Mouse (Mus musculus) embryonic facial prominence, embryonic 10.5 days (tissue): ENCODE results near the gene Adcy6. TPM values are rescaled to one million over a fixed set of nuclear protein-coding genes. Genes with fewer than 3 reads are reported as not detected.

Source experiments
- DNase-seq: peaks from one replicate; pipeline ENCODE4 v3.0.0-alpha.2; 2017; ENCODE audit warnings: low spot score
- H3K27ac ChIP-seq: fragments of 300-500 bp; sonication (generic); replicated peaks from 2 replicates; pipeline ENCODE4 v1.5.1; 2016; ENCODE audit warnings: mild to moderate bottlenecking
- H3K27me3 ChIP-seq: fragments of 300-500 bp; sonication (generic); replicated peaks from 2 replicates; pipeline ENCODE4 v1.6.1; 2016; ENCODE audit warnings: low read depth, mild to moderate bottlenecking; ENCODE audit not compliant: poor library complexity, severe bottlenecking
- H3K36me3 ChIP-seq: fragments of 300-500 bp; sonication (generic); replicated peaks from 2 replicates; pipeline ENCODE4 v1.6.1; 2016; ENCODE audit warnings: mild to moderate bottlenecking, moderate library complexity
- H3K4me1 ChIP-seq: fragments of 300-500 bp; sonication (generic); 2 replicates; pipeline ENCODE4 v1.6.1; 2016
- H3K4me3 ChIP-seq: fragments of 300-500 bp; sonication (generic); 2 replicates; pipeline ENCODE4 v1.5.1; 2016; ENCODE audit warnings: mild to moderate bottlenecking, moderate library complexity
- H3K9me3 ChIP-seq: fragments of 300-500 bp; sonication (generic); 2 replicates; pipeline ENCODE4 v1.6.1; 2016; ENCODE audit warnings: mild to moderate bottlenecking
- WGBS: fragments of 180-500 bp; shearing (Covaris S2); methylation state at CpG from one replicate; pipeline ENCODE4 v1.1.7; 2016; 5-methylcytosine and 5-hydroxymethylcytosine counted together
- polyA plus RNA-seq: library from polyadenylated mRNA; unstranded; fragments of >200 nt; fragmentation: Nextera tagmentation; extraction: Ambion mirVana; gene quantifications from 2 replicates; pipeline ENCODE4 v1.2.1, GENCODE M21; 2016

Gene Adcy6
- polyA plus RNA-seq, 1 experiment from 2014 or later, result 11.6 TPM

DNA sequence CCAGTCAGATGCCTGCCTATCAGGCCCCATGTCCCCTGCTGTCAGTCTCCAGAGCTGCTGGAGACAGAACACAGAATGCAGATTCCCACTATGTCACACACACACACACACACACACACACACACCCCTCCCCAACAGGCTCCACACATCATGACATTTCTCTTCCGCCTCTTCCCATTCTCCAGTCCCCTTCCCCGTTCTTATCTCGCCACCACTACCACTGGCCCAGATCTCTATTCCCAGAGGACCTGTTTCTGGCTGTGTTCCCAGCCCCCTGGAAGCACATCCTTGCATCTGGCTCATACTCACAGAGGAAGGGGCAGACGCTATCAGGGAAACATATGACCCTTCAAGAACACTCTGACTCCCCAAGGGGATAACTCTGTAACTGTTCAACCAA, 2.3 kb downstream of the Adcy6 start:
- H3K27me3 ChIP-seq, result 0 out of 2 replicates have a peak, but pooled peaks cover 9% of the 10 kb centered on the region
- no peak for DNase-seq
- peaks cover 39% of the 10 kb centered on the region for H3K36me3 ChIP-seq
- no peaks in the 10 kb centered on the region for H3K9me3 ChIP-seq
- peak overlapping the region; percentile 98 for H3K27ac ChIP-seq
- WGBS, result 43% methylated on average over 4 of the region's 4 CpGs
- H3K4me3 ChIP-seq, result peak overlapping the region; percentile 77
- H3K4me1 ChIP-seq, result peaks cover 62% of the 10 kb centered on the region

DNA sequence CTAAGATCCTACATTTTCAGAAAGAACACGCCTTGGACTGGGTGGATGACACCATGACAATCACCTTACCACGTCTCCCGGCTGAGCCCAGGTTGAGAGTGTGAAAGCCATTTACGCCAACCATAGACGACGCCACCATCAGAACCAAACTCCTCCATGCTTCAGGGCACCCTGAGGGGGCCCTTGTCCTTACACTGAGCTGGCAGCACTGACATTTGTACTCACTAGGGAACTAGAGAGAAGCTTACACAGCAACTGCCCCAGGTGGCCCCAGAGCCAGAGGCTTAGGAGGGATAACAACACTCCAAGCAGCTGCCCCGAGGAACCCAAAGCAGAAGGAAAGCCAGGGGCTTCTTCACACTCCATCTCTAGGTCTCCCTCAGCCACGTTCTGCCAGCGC, 3.1 kb downstream of the Adcy6 start:
- peaks cover 47% of the 10 kb centered on the region for H3K36me3 ChIP-seq
- DNase-seq, result no peak
- no peaks in the 10 kb centered on the region for H3K9me3 ChIP-seq
- H3K4me3 ChIP-seq, result no peak overlapping the region
- H3K27me3 ChIP-seq, result 0 out of 2 replicates have a peak, but pooled peaks cover 9% of the 10 kb centered on the region
- peaks cover 69% of the 10 kb centered on the region for H3K4me1 ChIP-seq
- WGBS, result 64% methylated on average over 9 of the region's 9 CpGs
- no peak overlapping the region for H3K27ac ChIP-seq

DNA sequence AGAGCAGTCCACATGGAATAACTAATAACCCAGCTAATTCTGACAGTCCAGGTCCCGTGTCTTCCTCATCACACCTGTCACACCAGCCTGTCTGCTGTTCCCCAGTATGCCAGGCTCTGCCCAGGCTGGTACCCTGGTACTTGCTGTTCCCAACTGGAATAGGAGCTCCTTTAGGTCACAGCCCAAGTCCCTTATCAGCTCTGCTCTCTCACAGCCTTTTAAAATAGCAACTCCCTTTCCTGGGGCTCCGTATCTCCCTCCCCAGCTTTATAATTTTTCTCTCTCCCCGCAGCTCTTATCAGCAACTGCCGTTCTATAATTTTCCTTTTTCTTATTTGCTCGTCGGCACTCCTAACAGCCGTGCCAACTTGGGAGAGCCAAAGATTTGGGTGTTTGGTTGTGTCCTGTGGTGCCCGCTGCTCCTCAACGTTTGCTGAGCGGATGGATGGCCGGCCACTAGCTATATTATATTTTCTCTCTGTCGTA, 3.8 kb downstream of the Adcy6 start:
- Histone ChIP-seq H3K4me3 (no peak overlapping the region), H3K9me3 (no peaks in the 10 kb centered on the region), H3K27ac (no peak overlapping the region), H3K27me3 (0 out of 2 replicates have a peak, but pooled peaks cover 7% of the 10 kb centered on the region), H3K36me3 (peaks cover 53% of the 10 kb centered on the region), H3K4me1 (peaks cover 69% of the 10 kb centered on the region)
- WGBS, result 92% methylated on average over 12 of the region's 12 CpGs
- no peak for DNase-seq

GRCm38 (mm10) chr15:98604041-98604575, 5.8 kb downstream of the Adcy6 start:
- no peak for DNase-seq
- Histone ChIP-seq H3K4me1 (peaks cover 57% of the 10 kb centered on the region), H3K27ac (no peak overlapping the region), H3K9me3 (no peaks in the 10 kb centered on the region), H3K27me3 (no peaks in the 10 kb centered on the region), H3K4me3 (no peak overlapping the region), H3K36me3 (peaks cover 73% of the 10 kb centered on the region)
- WGBS, result 94% methylated on average over 24 of the region's 24 CpGs

DNA sequence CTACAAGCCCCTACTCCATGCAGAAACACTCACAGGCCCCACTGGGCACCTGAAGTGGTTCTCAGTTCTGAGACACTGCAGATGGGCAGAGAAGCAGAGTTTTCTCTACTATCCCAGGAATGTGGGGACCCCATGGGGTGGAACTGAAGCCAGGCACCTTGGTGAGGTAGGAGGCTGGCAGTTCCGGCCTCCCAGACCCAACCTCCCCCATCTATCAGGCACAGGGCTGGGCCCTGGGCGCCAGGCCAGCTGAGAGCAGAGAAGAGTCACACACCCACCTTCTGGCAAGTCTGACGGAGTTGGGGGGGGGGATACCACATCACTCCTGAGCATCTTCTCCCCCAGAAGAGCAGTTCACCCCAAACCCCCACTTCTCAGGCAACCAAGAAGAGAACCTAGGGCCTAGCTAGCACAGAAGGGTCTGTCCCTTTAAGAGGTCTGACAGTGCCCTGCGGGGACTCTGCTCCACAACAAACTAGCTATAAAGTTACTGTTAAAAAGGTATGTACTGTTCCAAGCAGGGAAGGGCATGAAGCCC, 6.9 kb downstream of the Adcy6 start:
- peaks cover 84% of the 10 kb centered on the region for H3K36me3 ChIP-seq
- WGBS, result 67% methylated on average over 4 of the region's 4 CpGs
- H3K27ac ChIP-seq, result 0 out of 2 replicates have a peak overlapping the region, but pooled peaks have one; percentile 10
- no peaks in the 10 kb centered on the region for H3K27me3 ChIP-seq
- H3K4me1 ChIP-seq, result peaks cover 48% of the 10 kb centered on the region
- DNase-seq, result no peak
- H3K9me3 ChIP-seq, result no peaks in the 10 kb centered on the region
- H3K4me3 ChIP-seq, result no peak overlapping the region

DNA sequence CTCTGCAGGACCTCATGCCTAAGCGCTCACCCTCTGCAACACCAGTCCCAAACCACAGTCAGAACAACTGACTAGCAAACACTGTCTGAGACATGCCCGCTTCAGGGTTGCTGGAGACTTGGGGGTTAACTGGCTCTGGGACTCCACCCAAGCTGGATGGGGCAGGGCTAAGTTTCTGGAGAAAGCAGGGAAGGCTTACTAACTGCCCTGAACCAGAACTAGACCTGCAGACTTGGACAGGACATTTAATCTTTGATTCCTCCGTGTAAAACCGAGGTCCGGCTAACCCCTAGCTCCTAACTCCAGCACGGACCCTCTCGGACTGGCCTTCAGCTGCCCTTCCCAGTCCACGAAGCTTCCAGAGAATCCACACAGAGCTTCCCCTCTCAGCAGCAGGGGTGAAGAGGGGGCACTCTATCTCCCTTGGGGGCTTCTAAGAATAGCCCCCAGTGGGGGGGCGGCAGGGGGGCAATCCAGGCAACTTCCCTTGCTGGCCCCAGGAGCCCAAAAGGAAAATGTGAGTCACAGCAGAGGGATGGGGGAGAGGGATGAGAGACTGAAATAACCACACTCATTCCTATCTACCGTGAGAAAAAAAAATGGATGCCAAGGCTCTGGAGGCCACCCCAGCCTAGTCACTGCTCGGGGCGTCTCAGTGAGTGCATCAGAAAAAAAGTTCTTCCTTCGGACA, 7.5 kb downstream of the Adcy6 start:
- 63% methylated on average over 13 of the region's 13 CpGs for WGBS
- Histone ChIP-seq H3K9me3 (no peaks in the 10 kb centered on the region), H3K36me3 (peaks cover 91% of the 10 kb centered on the region), H3K4me1 (peaks cover 42% of the 10 kb centered on the region), H3K27me3 (no peaks in the 10 kb centered on the region), H3K4me3 (0 out of 2 replicates have a peak overlapping the region, but pooled peaks have one; percentile 21), H3K27ac (peak overlapping the region; percentile 61)
- DNase-seq, result no peak

DNA sequence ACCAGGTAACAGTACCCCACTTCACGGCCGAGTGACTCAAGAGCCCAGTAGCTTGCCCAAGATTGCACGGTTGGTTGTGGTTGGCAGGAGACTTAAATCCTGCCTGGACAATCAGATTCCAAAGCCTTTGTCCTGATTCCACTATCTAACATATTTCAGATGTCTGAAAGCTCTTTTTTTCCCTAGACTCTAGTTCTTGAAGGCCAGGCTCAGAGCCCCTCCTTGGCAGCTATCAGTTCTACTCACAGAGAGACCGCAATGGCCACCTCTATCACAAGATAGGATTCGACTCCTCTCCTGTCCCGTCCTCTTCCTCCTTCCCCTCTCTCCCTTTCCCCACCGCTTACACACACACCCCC, 8.1 kb downstream of the Adcy6 start:
- WGBS, result 79% methylated on average over 7 of the region's 7 CpGs
- Histone ChIP-seq H3K27ac (no peak overlapping the region), H3K4me1 (peaks cover 36% of the 10 kb centered on the region), H3K27me3 (no peaks in the 10 kb centered on the region), H3K9me3 (no peaks in the 10 kb centered on the region), H3K4me3 (0 out of 2 replicates have a peak overlapping the region, but pooled peaks have one; percentile 21), H3K36me3 (peaks cover 96% of the 10 kb centered on the region)
- DNase-seq, result no peak

- no peak overlapping the region; the same call in 1 of the 2 replicates for H3K4me3 ChIP-seq
- DNase-seq, result no peak
- no peak overlapping the region for H3K27ac ChIP-seq
- H3K4me1 ChIP-seq, result peaks cover 25% of the 10 kb centered on the region
- no peaks in the 10 kb centered on the region for H3K9me3 ChIP-seq
- WGBS, result 87% methylated on average over 12 of the region's 12 CpGs
- peaks cover 100% of the 10 kb centered on the region for H3K36me3 ChIP-seq
- no peaks in the 10 kb centered on the region for H3K27me3 ChIP-seq
These were observed 9.7 kb downstream of the Adcy6 start for GRCm38 (mm10) chr15:98600036-98600709.

DNA sequence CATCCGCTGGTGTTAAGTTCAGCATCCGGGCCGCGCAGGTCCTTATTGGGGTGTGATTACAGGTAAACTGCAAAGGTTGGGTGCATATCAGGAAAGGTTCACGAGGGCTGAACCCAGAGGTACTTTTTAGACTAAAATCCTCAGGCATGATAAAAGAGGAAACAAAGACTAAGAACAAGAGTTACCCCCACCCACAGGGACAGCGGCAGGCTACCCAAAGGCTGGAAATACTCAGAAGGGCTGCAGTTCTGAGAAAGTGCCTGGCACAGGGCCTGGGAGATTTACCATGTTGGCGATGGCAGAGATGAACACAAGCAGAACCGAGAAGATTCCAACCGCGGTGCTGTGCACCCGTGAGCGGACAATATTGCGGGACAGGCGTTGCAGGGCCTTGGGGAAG, 13.3 kb downstream of the Adcy6 start:
- H3K27ac ChIP-seq, result no peak overlapping the region
- WGBS, result 94% methylated on average over 14 of the region's 14 CpGs
- peaks cover 100% of the 10 kb centered on the region for H3K36me3 ChIP-seq
- no peak overlapping the region for H3K4me3 ChIP-seq
- H3K9me3 ChIP-seq, result no peaks in the 10 kb centered on the region
- H3K4me1 ChIP-seq, result no peaks in the 10 kb centered on the region
- H3K27me3 ChIP-seq, result no peaks in the 10 kb centered on the region
- no peak for DNase-seq

DNA sequence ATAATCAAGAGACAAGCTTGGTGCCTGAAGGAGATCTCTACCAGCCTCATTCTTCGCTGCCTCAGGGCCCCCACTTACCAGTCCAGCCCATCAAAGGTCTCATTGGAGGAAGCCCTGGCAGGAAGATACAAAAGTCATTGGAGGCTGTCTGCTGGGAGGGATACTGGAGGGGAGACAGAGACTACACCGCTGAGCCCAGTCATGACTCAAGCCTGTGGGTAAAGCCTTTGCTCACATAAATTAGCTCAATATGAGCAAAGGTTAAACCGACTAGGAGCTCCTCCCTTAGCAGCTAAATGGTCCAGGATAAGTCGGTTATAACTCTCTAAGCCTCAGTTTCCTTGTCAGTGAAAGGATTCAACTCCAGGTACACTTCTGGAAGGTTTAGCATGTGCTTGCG, 14.8 kb downstream of the Adcy6 start:
- Histone ChIP-seq H3K36me3 (peaks cover 100% of the 10 kb centered on the region), H3K9me3 (no peaks in the 10 kb centered on the region), H3K27me3 (no peaks in the 10 kb centered on the region), H3K4me3 (no peak overlapping the region), H3K27ac (no peak overlapping the region), H3K4me1 (no peaks in the 10 kb centered on the region)
- DNase-seq, result no peak
- WGBS, result 92% methylated on average over 5 of the region's 5 CpGs

GRCm38 (mm10) chr15:98594193-98594592, 15.7 kb downstream of the Adcy6 start:
- H3K27me3 ChIP-seq, result no peaks in the 10 kb centered on the region
- H3K27ac ChIP-seq, result no peak overlapping the region
- WGBS, result 85% methylated on average over 19 of the region's 19 CpGs
- H3K4me1 ChIP-seq, result no peaks in the 10 kb centered on the region
- no peaks in the 10 kb centered on the region for H3K9me3 ChIP-seq
- no peak overlapping the region for H3K4me3 ChIP-seq
- peaks cover 99% of the 10 kb centered on the region for H3K36me3 ChIP-seq
- no peak for DNase-seq

- no peaks in the 10 kb centered on the region for H3K4me1 ChIP-seq
- DNase-seq, result no peak
- H3K36me3 ChIP-seq, result peaks cover 82% of the 10 kb centered on the region
- H3K27ac ChIP-seq, result no peak overlapping the region
- no peaks in the 10 kb centered on the region for H3K9me3 ChIP-seq
- WGBS, result 75% methylated on average over 4 of the region's 4 CpGs
- no peak overlapping the region for H3K4me3 ChIP-seq
- no peaks in the 10 kb centered on the region for H3K27me3 ChIP-seq
These were observed 18.5 kb downstream of the Adcy6 start for GRCm38 (mm10) chr15:98591396-98591795.
